In the genomic region with DNA sequence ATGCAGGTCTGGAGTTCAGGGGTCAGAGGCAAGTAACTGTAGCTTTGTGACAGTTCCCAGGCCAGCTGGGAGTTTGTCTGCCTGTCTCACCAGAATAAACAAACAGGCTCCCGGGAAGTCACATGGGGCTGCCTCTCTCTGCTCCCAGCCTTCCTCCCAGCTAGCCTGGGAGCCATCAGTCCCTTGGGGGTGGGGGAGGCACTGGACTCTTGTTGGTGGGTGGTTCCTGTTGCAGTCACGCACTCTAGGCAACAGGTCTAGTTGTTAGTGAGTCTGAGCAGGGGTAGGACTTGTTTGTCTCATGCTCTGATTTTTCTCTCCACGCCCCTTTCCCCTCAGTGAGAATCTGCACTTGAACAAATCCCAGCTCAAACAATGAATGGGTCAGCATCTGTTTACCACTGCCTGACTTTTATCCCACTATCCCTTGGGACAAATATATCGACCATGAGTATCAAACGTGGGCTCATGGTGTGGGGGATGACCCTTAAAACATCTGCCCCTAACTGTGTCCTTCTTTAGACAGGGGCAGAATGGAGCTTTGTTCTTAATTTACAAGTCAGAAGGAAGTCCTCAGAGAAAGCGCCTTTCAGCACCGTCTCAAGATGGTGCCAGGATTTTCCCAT, we compare ENCODE assay signal across 9 mouse cellular contexts. TPM values are rescaled to one million over a fixed set of nuclear protein-coding genes. Genes with fewer than 3 reads are reported as not detected.
DNase-seq lines count a peak whose midpoint lies in the region; ATAC-seq and TF ChIP-seq lines count a peak whose summit lies in the region.
"Had no signal": no experiment of that assay in that cellular context is flagged by ENCODE, and none has a peak within 500 bp of the region (broad histone marks: within the 10 kb centered on the region; RNA-seq: fewer than 3 reads in every experiment).

No protein-coding gene starts in this region.

- H3K36me3 ChIP-seq in heart, embryonic 10.5 days, result no peaks in the 10 kb centered on the region
- H3K36me3 ChIP-seq in heart, embryonic 12.5 days, result no peaks in the 10 kb centered on the region
- H3K36me3 ChIP-seq in ES-Bruce4 (ENCODE audit: control insufficient read depth, insufficient read depth, low read length, poor library complexity, severe bottlenecking), result no peaks in the 10 kb centered on the region
- H3K36me3 ChIP-seq in intestine, embryonic 15.5 days, result no peaks in the 10 kb centered on the region
- H3K36me3 ChIP-seq in lung, embryonic 16.5 days (ENCODE audit: control insufficient read depth, insufficient read depth, low read length), result no peaks in the 10 kb centered on the region

- WGBS in heart, embryonic 10.5 days, result 38% methylated on average over 7 of the region's 7 CpGs
- WGBS in heart, embryonic 12.5 days, result 44% methylated on average over 7 of the region's 7 CpGs
- 23% methylated on average over 7 of the region's 7 CpGs for WGBS in intestine, embryonic 15.5 days
- WGBS in lung, embryonic 16.5 days, result 34% methylated on average over 7 of the region's 7 CpGs

- no peak overlapping the region for H3K4me3 ChIP-seq in heart, embryonic 10.5 days
- H3K4me3 ChIP-seq in heart, embryonic 12.5 days, result no peak overlapping the region
- no peak overlapping the region for H3K4me3 ChIP-seq in ES-Bruce4 (ENCODE audit: low read depth, low read length)
- no peak overlapping the region for H3K4me3 ChIP-seq in intestine, embryonic 15.5 days (replicated peaks)
- H3K4me3 ChIP-seq in lung, embryonic 16.5 days (ENCODE audit: low read length), result no peak overlapping the region

- no peak for DNase-seq in heart, embryonic 10.5 days (ENCODE audit: low spot score)
- no peak for DNase-seq in frontal cortex, postnatal 14 days (ENCODE audit: low spot score in 2 of 2)
- DNase-seq in neural tube, embryonic 10.5 days (ENCODE audit: extremely low spot score, low spot score), result no peak
- DNase-seq: cerebellum, adult 11-12 months had no signal

- TF ChIP-seq EP300 in ES-Bruce4 (IDR thresholded peaks at IDR 0.05; ENCODE audit: insufficient read depth, low read depth, low read length), result peak; percentile 99

- H3K27me3 ChIP-seq in heart, embryonic 10.5 days (ENCODE audit: insufficient read depth, poor library complexity, severe bottlenecking), result 0 out of 2 replicates have a peak, but pooled peaks cover 8% of the 10 kb centered on the region
- no peaks in the 10 kb centered on the region for H3K27me3 ChIP-seq in heart, embryonic 12.5 days (replicated peaks)
- no peaks in the 10 kb centered on the region for H3K27me3 ChIP-seq in ES-Bruce4 (ENCODE audit: control insufficient read depth, insufficient read depth, low read length, poor library complexity, severe bottlenecking)
- H3K27me3 ChIP-seq in intestine, embryonic 15.5 days (replicated peaks), result no peaks in the 10 kb centered on the region
- no peaks in the 10 kb centered on the region for H3K27me3 ChIP-seq in lung, embryonic 16.5 days (ENCODE audit: control insufficient read depth, insufficient read depth, low read depth, low read length)

- H3K9ac ChIP-seq in heart, embryonic 12.5 days, result no peak overlapping the region
- no peak overlapping the region for H3K9ac ChIP-seq in ES-Bruce4 (ENCODE audit: low read depth, poor library complexity, severe bottlenecking)
- H3K9ac ChIP-seq in intestine, embryonic 15.5 days, result no peak overlapping the region
- no peak overlapping the region for H3K9ac ChIP-seq in lung, embryonic 16.5 days (ENCODE audit: low read length)

- H3K4me1 ChIP-seq in heart, embryonic 10.5 days, result peaks cover 33% of the 10 kb centered on the region
- H3K4me1 ChIP-seq in heart, embryonic 12.5 days (replicated peaks), result peaks cover 24% of the 10 kb centered on the region
- peaks cover 12% of the 10 kb centered on the region for H3K4me1 ChIP-seq in ES-Bruce4 (ENCODE audit: control insufficient read depth, insufficient read depth, low read length)
- H3K4me1 ChIP-seq in intestine, embryonic 15.5 days (replicated peaks), result peaks cover 22% of the 10 kb centered on the region
- peaks cover 7% of the 10 kb centered on the region; the same call in 1 of the 2 replicates for H3K4me1 ChIP-seq in lung, embryonic 16.5 days (replicated peaks; ENCODE audit: control insufficient read depth, insufficient read depth, low read length)

- no peak overlapping the region for H3K4me2 ChIP-seq in heart, embryonic 12.5 days
- no peak overlapping the region for H3K4me2 ChIP-seq in intestine, embryonic 15.5 days (replicated peaks)
- no peak overlapping the region for H3K4me2 ChIP-seq in lung, embryonic 16.5 days (ENCODE audit: low read depth, low read length)

- peak overlapping the region; percentile 59; the same call in 1 of the 2 replicates for H3K27ac ChIP-seq in heart, embryonic 10.5 days
- no peak overlapping the region for H3K27ac ChIP-seq in heart, embryonic 12.5 days (ENCODE audit: poor library complexity, severe bottlenecking)
- H3K27ac ChIP-seq in ES-Bruce4 (ENCODE audit: insufficient read depth, low read length), result peak overlapping the region; percentile 89
- H3K27ac ChIP-seq in intestine, embryonic 15.5 days, result no peak overlapping the region
- H3K27ac ChIP-seq in lung, embryonic 16.5 days (ENCODE audit: low read length), result no peak overlapping the region

- no peaks in the 10 kb centered on the region for H3K9me3 ChIP-seq in heart, embryonic 10.5 days
- no peaks in the 10 kb centered on the region for H3K9me3 ChIP-seq in heart, embryonic 12.5 days (replicated peaks)
- H3K9me3 ChIP-seq in ES-Bruce4 (replicated peaks; ENCODE audit: control insufficient read depth, insufficient read depth, low read length, poor library complexity, severe bottlenecking), result no peaks in the 10 kb centered on the region
- no peaks in the 10 kb centered on the region for H3K9me3 ChIP-seq in intestine, embryonic 15.5 days
- H3K9me3 ChIP-seq in lung, embryonic 16.5 days (ENCODE audit: control insufficient read depth, low read length), result no peaks in the 10 kb centered on the region

- TF ChIP-seq CTCF in ES-Bruce4 (IDR thresholded peaks at IDR 0.05; ENCODE audit: low read depth, low read length), result no peak

- no peak for ATAC-seq in heart, embryonic 12.5 days (ENCODE audit: insufficient number of reproducible peaks, low FRiP score)
- peak; percentile 13; the same call in 1 of the 2 replicates for ATAC-seq in intestine, embryonic 15.5 days
- ATAC-seq in lung, embryonic 16.5 days (ENCODE audit: low read depth), result peak; percentile 81
- ATAC-seq in megakaryocyte-erythroid progenitor cell, adult 5-6 weeks (replicated peaks; ENCODE audit: low FRiP score, low TSS enrichment, poor library complexity, severe bottlenecking), result no peak

- TF ChIP-seq POLR2A in ES-Bruce4 (IDR thresholded peaks at IDR 0.05; ENCODE audit: insufficient read depth, low read length), result no peak

RNA-seq across cellular contexts. Expression of a gene that starts 24.7 kb away (rescaled TPM):
- 9.0 and 15.5 TPM in 2 replicates for polyA plus RNA-seq in heart, embryonic 10.5 days (2016; fragmentation: Nextera tagmentation; extraction: Ambion mirVana)
- 7.3 and 7.5 TPM in 2 replicates for polyA plus RNA-seq in heart, embryonic 12.5 days (2016; fragmentation: Nextera tagmentation; extraction: Ambion mirVana)
- 10.2 and 11.9 TPM in 2 replicates for polyA plus RNA-seq in ES-Bruce4 (2011; ENCODE audit: insufficient read depth, insufficient read length, low read depth, missing spikeins)
- polyA plus RNA-seq in intestine, embryonic 15.5 days (2015; fragmentation: Nextera tagmentation; extraction: Ambion mirVana), result 9.5 and 10.3 TPM in 2 replicates
- 5.8 TPM in 2 replicates for polyA plus RNA-seq in lung, embryonic 16.5 days (2015; fragmentation: Nextera tagmentation; extraction: Ambion mirVana)
- 8.1 and 9.5 TPM in 2 replicates for total RNA-seq in megakaryocyte-erythroid progenitor cell, adult 5-6 weeks (2014; fragmentation: Nextera tagmentation)
- 9.3 and 16.3 TPM in 2 replicates for total RNA-seq in megakaryocyte-erythroid progenitor cell, adult 5-6 weeks (2017)

Comparison
In these comparisons a context has a peak if more than half of its experiments do, and no peak if none do; other contexts are left out.
1. H3K27ac ChIP-seq: peak in heart, embryonic 10.5 days (single experiment) and ES-Bruce4 (single experiment); none in heart, embryonic 12.5 days (single experiment), intestine, embryonic 15.5 days (single experiment) and lung, embryonic 16.5 days (single experiment).
2. ATAC-seq: peak in intestine, embryonic 15.5 days (single experiment) and lung, embryonic 16.5 days (single experiment); none in heart, embryonic 12.5 days (single experiment) and megakaryocyte-erythroid progenitor cell, adult 5-6 weeks (single experiment).